Mouse (Mus musculus) NIH3T3 (cell line): ENCODE data around the gene Ap1s2.

Experiments
- DNase-seq: peaks from one replicate; pipeline ENCODE4 v3.0.0-alpha.2; 2012; ENCODE audit warnings: low read depth

Gene Ap1s2

GRCm38 (mm10) chrX:163908337-163909250 lies at the start of gene Ap1s2:
Ap1s2 (plus strand) TSS chrX:163909017.
- peak; percentile 95 for DNase-seq

GRCm38 (mm10) chrX:163867711-163868379 lies 41.0 kb upstream of the Ap1s2 start:
- no peak for DNase-seq

- DNase-seq, result no peak
These were observed 40.0 kb upstream of the Ap1s2 start for GRCm38 (mm10) chrX:163868659-163869278.

DNA sequence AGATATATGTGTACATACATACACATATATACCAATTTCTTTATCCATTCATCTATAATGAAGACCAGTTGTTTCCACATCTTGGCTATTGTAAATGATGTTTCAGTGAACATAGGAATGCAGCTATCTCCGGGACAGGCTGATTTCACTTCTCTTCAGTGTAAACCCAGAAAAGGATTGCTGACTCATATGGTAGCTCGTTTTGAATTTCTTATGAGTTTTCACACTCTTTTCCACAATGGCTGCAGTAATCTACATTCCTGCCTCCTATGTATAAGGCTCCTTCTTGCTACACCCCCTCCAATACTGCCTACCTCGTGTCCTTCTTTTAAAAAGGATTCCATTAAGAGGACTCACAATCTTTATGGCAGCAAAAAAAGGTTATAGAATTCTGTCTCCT lies 32.9 kb upstream of the Ap1s2 start:
- peak; percentile 2 for DNase-seq

DNA sequence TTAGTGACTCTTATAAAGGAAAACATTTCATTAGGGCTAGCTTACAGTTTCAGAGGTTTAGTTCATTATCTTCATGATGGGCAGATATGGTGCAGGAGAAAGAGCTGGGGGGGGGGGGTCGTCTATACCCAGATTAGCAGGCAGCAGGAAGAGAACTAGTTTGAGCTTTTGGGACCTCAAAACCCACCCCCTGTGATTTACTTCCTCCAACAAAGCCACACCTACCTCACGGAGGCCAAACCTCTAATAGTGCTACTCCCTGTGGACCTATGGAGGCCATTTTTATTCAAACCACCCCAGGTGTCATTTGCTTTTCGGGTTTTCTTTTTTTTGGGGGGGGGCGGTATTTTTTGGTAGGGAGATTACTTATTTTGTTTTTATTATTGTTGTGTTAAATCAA lies 32.2 kb upstream of the Ap1s2 start:
- DNase-seq, result no peak

DNA sequence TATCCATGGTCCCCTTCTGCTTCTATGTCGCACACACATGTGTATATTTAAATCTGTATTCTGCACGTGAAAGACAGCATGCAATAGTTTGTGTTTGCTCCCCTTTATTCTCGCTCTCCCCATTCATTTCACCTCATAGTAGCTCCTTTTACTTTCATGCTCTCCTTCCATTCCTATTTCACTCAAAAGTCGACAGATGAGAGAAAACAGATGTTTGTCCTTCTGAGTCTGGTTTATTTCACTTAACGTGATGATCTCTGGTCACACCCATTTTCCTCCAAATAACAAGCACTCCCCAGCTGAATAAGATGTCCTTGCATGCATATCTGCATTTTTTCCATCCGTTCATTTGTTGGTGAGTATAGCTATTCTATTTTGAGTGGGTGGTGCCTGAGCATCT lies 29.8 kb upstream of the Ap1s2 start:
- DNase-seq, result no peak

DNA sequence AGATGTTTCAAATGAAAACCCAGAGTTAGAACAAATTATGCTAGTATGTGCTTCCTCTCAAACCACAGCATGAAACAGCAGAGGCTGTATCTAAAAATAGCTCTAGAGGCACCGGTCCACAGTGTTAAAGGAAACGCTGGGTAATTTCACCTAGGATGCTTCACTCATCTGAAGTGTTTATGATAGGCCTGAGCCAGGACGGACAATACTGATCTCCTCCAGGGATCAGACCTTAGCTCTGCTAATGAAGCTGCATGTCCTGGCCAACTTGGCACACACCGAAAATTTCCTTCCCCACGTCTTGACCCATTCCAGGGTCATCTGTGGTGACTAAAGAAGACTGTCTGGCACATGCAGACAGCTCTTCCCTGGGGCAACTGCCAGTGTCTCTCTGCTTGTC lies 29.4 kb upstream of the Ap1s2 start:
- peak; percentile 8 for DNase-seq

DNA sequence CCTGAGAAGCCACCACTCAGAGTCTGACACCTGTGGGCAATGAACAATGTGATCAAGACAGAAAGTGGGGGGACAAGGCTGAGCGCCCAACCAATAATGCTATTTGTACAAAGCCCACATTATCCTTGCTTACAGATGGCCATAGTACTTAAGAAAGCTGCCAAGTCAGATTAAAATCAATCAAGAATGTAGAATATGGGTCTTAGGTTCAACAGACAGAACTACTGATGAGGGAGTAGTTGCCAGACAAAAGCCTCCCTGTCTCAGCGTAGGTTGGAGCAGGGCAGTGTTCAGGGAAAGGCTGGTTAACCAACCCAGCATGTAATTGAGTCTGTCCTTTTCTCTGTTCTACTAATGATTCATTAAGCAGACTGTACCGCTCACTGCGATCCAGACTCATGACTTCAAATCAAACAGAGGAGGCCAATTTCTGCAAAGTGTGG lies 23.3 kb upstream of the Ap1s2 start:
- no peak for DNase-seq

DNA sequence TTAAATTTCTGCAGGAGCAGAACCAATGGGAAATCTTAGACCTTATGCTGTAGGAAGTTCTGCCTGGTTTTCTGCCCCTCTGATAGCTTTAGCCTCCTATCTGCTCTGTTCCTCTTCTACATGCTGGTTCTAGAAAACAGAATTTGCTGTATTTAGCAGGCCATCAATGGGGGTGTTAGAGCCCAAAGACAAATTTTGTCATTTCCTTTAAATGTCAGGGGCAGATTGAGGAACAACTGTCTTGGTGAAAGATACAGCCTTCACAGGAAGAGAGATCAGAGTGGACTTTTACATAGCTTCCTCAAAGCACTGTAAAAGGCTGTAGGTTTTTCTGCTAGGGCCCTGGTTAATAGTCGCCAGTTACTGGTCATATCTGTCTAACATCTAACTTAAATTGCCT lies 11.5 kb upstream of the Ap1s2 start:
- DNase-seq, result no peak

DNA sequence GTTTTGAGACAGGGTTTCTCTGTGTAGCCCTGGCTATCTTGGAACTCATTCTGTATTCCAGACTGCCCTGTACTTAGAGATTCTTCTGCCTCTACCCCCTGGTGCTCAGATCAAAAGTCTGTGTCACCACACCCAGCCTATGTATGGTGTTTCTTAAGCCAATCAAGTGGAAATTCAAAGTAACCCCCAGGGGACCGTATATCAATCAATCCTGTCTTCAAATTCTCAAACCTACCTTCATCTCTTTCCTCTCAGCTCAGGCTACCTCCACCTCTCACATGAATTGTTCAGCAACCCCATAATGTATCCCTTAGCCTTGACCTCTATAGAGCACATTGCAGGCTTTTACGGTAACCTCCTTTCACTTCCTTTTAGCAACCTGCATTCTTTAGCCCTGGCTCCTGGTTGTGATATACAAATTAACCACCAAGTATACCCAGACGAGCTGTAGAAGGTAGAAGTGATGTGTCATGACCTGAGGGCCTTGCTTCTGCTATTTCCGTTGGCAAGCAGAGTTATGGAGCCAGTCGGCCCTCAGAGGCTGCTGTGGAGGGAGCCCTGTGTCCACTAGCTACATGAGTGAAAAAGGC lies 9.3 kb upstream of the Ap1s2 start:
- no peak for DNase-seq

GRCm38 (mm10) chrX:163906861-163907260 lies 2.0 kb upstream of the Ap1s2 start:
- no peak for DNase-seq

DNA sequence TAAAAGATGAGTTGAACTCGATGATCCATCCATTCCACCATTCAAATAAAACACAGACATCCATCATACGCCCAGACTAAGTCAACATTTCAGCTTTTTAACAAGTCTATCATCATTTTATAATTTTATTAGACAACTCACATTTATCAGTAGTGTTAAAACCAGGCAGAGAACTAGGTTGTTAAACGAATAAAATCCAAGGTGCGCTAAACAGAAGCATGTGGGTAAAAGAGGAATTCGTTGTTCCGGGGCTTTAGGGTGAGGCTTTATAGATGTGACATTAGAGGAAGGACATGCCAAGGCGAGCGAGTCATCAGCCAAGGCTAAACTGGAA lies 847 bp upstream of the Ap1s2 start:
- DNase-seq, result no peak

- peak; percentile 14 for DNase-seq
These were observed 564 bp downstream of the Ap1s2 start for GRCm38 (mm10) chrX:163909381-163909780.

GRCm38 (mm10) chrX:163912791-163913190 lies 4.0 kb downstream of the Ap1s2 start:
- DNase-seq, result peak; percentile 36

- no peak for DNase-seq
These were observed 20.7 kb downstream of the Ap1s2 start for GRCm38 (mm10) chrX:163929550-163929949.

DNA sequence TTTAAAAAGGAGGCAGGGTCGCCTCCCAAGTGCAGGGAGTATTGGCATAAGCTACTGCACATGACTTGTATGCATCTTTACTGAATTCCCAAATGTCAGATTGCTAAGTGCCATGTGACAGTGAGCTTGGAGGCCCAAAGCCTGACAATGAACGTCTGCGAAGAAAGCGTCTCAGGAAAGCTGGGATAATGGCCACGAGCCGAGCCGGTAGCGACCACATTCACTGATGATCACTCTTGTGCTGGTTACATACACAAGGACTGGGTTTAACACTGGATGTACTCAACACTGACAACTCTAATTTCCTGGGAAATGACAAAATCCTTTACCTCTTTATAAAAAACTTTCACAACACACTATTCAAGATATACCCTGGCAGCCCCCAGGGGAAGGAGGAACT lies 25.9 kb downstream of the Ap1s2 start:
- DNase-seq, result no peak

DNA sequence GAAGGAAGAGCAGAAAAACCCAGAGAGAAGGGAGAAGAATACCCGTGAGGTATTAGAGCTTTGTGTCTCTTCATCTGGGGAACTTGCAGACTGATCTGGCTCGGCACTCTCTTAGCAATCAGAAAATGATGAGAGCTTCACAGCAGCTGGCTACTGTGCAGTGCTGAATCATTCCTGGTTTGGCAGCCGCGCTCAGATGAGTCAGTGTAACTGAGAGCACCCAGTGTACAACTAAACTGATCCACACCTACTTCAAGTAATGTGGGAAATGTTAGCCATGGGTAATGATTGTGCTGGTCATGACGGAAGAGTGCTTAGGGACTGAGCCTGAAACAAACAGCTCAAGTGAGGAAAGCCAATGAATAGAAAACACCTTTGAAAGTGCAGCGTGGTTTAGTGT lies 29.8 kb downstream of the Ap1s2 start:
- peak; percentile 83 for DNase-seq

DNA sequence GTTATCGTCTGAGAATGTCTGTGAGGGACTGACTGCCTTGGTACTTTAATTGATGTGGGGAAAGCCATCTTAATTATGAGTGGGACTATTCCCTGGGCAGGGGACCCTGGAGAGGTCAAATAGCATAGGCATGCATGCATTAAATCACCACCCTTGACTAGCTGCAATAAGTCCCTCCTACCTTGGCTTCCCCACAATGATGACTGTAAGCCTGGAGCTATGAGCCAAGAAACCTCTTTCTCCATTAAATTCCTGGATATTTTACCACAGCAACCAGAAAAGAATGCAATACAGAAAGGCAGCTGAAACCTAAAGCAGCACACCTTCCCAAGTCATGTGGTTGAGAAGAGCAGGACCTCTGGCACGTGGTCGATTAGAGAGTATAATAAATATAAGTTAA lies 35.6 kb downstream of the Ap1s2 start:
- DNase-seq, result peak; percentile 59

GRCm38 (mm10) chrX:163951618-163952017 lies 42.8 kb downstream of the Ap1s2 start:
- no peak for DNase-seq

GRCm38 (mm10) chrX:163957381-163957780 lies 48.6 kb downstream of the Ap1s2 start:
- DNase-seq, result no peak

DNA sequence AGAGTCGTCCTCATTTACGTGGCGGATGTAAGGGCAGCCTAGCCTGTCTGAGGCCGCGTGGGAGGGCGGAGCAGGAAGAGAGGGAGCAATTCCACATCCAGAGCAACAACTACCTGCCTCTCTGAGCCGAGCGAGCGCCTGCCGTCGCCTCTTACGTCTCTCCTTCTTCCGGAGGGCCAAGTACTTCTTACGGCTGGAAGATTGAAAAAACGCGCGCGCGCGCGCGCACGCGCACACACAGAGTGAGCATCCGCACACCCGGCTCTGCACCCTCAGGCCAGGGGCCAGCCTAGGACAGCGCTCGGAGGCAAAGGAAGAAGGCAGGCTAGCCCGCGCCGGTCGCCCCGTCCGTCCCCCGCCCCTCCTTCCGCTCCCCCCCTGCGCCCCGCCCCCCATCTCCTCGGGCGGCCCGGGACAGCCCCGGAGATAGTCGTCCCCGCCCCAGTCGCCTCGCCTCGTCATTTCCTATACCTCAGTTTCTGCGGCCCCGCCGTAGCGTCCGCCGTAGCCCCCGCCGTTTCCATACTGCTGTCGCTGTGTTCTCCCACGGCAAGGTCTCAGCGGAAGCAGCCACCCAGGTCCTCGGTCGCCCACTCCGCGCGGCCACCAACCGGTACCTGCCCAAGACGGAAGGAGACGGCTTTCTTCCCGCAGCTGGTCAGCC lies 49.1 kb downstream of the Ap1s2 start:
- DNase-seq, result peak; percentile 79

GRCm38 (mm10) chrX:163958467-163958875 lies 49.7 kb downstream of the Ap1s2 start, which contains the start of gene Zrsr2:
Zrsr2 (minus strand) TSS chrX:163958661.
- DNase-seq, result peak; percentile 95
